Mouse (Mus musculus): ENCODE data around the gene Dlg2. TPM values are rescaled to one million over a fixed set of nuclear protein-coding genes. Genes with fewer than 3 reads are reported as not detected.

Gene Dlg2
- polyA plus RNA-seq, 1 experiment, result not detected

DNA sequence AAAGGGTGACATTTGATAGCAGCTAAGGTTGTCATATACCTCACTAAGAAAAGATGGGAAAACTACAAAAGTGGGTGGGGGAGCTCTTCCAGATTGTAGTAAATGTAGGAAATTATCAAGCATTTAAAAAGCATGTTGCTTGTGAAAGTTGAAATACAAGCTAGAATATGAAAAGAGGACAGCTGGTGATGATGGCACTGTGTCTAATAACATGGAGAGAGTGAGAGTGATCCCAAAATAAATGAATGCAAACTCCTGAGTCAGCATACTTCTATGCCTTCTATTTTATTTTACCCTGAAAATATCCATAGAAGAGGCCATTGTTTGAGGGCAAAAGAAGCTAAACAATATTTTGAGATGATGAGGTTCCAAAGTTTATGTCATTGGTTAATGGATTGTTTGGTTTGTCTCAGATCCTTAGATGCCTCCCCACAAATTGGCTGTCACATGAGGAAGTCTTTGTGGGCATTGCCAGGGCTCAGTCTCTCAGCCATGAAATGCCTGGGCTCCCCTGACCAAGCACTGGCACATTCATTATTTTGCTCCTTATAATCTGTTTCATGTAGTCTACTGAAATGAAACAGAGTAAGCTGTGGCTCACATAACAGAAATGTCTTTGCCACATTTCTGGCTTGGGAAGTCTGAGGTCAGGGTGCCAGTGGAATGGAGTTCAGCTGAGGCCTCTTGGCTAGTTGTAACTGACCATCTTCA is 1276.8 kb downstream of the Dlg2 start:
- H3K27ac ChIP-seq (ENCODE audit: insufficient read depth, low read depth, low read length), result no peak overlapping the region
- TF ChIP-seq CTCF (IDR thresholded peaks at IDR 0.05; ENCODE audit: low read depth, low read length) (no peak), POLR2A (IDR thresholded peaks at IDR 0.05; ENCODE audit: borderline replicate concordance, low read depth, low read length) (no peak)
- no peaks in the 10 kb centered on the region for H3K4me1 ChIP-seq (ENCODE audit: control insufficient read depth, insufficient read depth, low read length)
- no peak overlapping the region for H3K4me3 ChIP-seq (ENCODE audit: insufficient read depth, low read length)

DNA sequence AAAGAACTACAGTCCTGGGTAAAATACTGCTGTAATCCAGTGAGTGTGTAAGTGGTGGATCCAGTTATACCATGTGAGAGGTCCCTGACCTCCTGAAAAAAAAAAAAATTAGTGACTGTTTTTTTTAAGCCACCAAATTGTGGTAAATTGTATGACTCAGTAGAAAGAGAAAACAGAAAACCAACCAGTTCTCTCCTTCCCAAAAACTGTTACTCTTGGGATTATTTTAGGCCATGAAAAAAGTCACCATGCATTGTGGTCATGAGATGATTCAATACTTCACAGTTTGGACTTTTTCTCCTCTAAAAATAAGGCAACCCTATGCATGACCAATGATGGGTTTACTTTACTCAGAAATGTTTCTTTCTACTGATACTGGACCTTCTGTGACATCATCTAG is 1291.2 kb downstream of the Dlg2 start:
- Histone ChIP-seq H3K4me3 (ENCODE audit: insufficient read depth, low read length) (no peak overlapping the region), H3K4me1 (ENCODE audit: control insufficient read depth, insufficient read depth, low read length) (no peaks in the 10 kb centered on the region), H3K27ac (ENCODE audit: insufficient read depth, low read depth, low read length) (no peak overlapping the region)
- TF ChIP-seq CTCF (IDR thresholded peaks at IDR 0.05; ENCODE audit: low read depth, low read length) (no peak), POLR2A (IDR thresholded peaks at IDR 0.05; ENCODE audit: borderline replicate concordance, low read depth, low read length) (no peak)

GRCm38 (mm10) chr7:91778673-91779072 is 1302.2 kb downstream of the Dlg2 start:
- Histone ChIP-seq H3K4me1 (ENCODE audit: control insufficient read depth, insufficient read depth, low read length) (no peaks in the 10 kb centered on the region), H3K4me3 (ENCODE audit: insufficient read depth, low read length) (no peak overlapping the region), H3K27ac (ENCODE audit: insufficient read depth, low read depth, low read length) (no peak overlapping the region)
- TF ChIP-seq POLR2A (IDR thresholded peaks at IDR 0.05; ENCODE audit: borderline replicate concordance, low read depth, low read length), result no peak
- no peak for TF ChIP-seq CTCF (IDR thresholded peaks at IDR 0.05; ENCODE audit: low read depth, low read length)

DNA sequence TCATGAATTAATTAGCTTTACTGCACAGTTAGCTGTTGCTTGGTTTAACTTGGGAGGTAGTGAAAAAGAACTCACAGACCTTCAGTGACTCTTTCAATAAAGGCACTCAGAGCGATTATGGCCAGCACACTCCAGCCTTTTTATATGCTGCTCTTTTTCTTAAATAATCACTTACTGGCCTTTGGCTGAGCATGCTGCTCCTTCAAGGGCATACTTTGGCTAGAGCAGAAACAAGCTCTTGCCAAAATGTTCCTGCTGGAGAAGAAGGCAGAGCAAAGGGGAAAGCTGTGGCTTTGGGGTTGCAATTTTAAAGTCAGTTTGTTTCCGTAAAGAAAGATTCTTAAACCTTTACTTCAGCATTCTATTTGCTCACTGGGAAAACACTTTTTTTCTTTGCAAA is 1308.1 kb downstream of the Dlg2 start:
- H3K4me3 ChIP-seq (ENCODE audit: insufficient read depth, low read length), result no peak overlapping the region
- no peak overlapping the region for H3K27ac ChIP-seq (ENCODE audit: insufficient read depth, low read depth, low read length)
- no peaks in the 10 kb centered on the region for H3K4me1 ChIP-seq (ENCODE audit: control insufficient read depth, insufficient read depth, low read length)
- TF ChIP-seq CTCF (IDR thresholded peaks at IDR 0.05; ENCODE audit: low read depth, low read length) (no peak), POLR2A (IDR thresholded peaks at IDR 0.05; ENCODE audit: borderline replicate concordance, low read depth, low read length) (no peak)

DNA sequence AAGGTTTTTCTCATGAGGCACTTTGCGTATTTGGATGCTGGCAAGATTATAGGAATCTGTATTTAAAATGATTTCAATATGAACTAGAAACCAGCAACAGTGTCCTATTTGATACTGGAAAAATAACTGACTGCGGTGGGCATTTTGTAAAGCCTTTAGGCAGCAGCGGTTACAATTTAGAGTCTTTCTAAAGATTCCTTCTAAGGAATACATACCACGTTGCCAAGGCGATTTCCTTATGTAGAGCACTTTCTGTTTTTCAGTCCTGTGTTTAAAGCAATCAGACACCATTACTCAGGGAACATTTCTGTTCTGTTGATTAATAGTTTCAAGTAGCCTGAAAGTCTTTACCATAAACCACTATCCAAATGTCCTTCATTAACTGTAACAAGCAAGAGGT is 1309.0 kb downstream of the Dlg2 start:
- H3K27ac ChIP-seq (ENCODE audit: insufficient read depth, low read depth, low read length), result no peak overlapping the region
- TF ChIP-seq POLR2A (IDR thresholded peaks at IDR 0.05; ENCODE audit: borderline replicate concordance, low read depth, low read length) (no peak), CTCF (IDR thresholded peaks at IDR 0.05; ENCODE audit: low read depth, low read length) (no peak)
- no peak overlapping the region for H3K4me3 ChIP-seq (ENCODE audit: insufficient read depth, low read length)
- no peaks in the 10 kb centered on the region for H3K4me1 ChIP-seq (ENCODE audit: control insufficient read depth, insufficient read depth, low read length)

DNA sequence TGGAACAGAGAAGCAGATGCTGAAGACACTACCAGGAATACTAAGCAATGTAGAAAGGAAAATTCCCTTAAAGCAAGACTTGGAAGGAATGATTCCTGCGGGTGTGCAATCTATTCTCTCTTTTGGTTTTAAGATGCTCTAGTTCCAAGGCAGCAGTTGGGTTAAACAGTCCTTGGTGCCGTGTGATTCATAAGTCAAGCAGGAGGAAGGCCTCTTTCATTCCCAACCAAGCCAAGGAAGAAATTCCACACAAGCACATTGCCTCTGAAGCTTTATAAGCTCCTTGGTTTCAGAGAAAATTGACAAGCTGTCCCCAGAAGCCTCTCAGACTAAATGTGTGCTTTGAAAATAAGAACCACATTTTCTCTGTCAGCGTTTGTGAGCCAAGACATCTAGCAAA is 1309.4 kb downstream of the Dlg2 start:
- Histone ChIP-seq H3K27ac (ENCODE audit: insufficient read depth, low read depth, low read length) (no peak overlapping the region), H3K4me3 (ENCODE audit: insufficient read depth, low read length) (no peak overlapping the region), H3K4me1 (ENCODE audit: control insufficient read depth, insufficient read depth, low read length) (no peaks in the 10 kb centered on the region)
- TF ChIP-seq CTCF (IDR thresholded peaks at IDR 0.05; ENCODE audit: low read depth, low read length) (no peak), POLR2A (IDR thresholded peaks at IDR 0.05; ENCODE audit: borderline replicate concordance, low read depth, low read length) (no peak)

DNA sequence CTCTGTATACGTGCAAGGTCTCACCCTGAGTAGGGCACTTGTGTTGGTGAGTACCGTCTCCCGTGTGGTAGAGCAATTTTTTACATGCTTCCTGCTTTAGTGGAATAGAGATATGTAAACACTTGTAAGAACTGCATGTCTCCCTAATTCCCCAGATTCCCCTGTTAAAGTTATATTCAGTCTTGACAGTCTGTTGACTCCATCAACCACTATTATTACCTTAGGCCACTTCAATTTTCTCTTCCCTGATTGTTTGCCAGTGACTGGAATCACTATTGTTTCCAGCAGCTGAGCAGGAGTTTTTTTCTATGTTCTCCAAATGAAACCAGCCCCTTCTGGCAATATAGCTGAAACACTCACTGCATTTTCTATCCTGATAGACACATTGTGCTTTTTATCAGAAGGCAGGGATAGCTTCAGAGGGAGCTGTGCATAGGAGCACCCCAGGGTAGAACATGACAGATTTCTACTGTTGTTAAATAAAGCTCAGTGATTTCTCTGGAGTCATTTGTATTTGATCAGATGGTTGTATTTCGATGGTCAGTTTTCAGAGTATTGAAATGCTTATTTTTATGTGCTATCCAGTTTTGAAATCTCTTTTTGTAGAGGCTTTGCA is 1314.6 kb downstream of the Dlg2 start:
- H3K4me1 ChIP-seq (ENCODE audit: control insufficient read depth, insufficient read depth, low read length), result no peaks in the 10 kb centered on the region
- no peak overlapping the region for H3K27ac ChIP-seq (ENCODE audit: insufficient read depth, low read depth, low read length)
- TF ChIP-seq CTCF (IDR thresholded peaks at IDR 0.05; ENCODE audit: low read depth, low read length) (no peak), POLR2A (IDR thresholded peaks at IDR 0.05; ENCODE audit: borderline replicate concordance, low read depth, low read length) (no peak)
- H3K4me3 ChIP-seq (ENCODE audit: insufficient read depth, low read length), result no peak overlapping the region

- H3K4me3 ChIP-seq (ENCODE audit: insufficient read depth, low read length), result no peak overlapping the region
- no peaks in the 10 kb centered on the region for H3K4me1 ChIP-seq (ENCODE audit: control insufficient read depth, insufficient read depth, low read length)
- TF ChIP-seq POLR2A (IDR thresholded peaks at IDR 0.05; ENCODE audit: borderline replicate concordance, low read depth, low read length) (no peak), CTCF (IDR thresholded peaks at IDR 0.05; ENCODE audit: low read depth, low read length) (no peak)
- H3K27ac ChIP-seq (ENCODE audit: insufficient read depth, low read depth, low read length), result no peak overlapping the region
Observed at GRCm38 (mm10) chr7:91806632-91807031, 1330.2 kb downstream of the Dlg2 start.

DNA sequence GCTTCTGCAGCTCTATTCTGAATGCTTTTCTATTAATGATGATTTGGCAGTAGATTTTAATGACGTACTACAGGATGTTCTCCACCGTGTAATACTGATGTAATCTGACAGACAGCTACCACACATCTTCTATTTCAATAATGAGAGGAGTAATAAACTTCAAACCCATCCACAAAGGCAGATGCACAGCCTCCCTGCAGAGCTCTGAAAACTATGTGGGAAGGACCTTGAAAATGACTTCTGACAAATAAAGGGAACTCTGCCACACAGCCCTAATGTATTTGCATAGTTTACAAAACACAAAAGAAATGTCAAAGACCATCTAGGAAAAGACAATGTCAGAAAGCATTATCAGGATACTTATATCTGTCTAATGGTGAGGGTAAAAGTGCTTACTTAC is 1334.3 kb downstream of the Dlg2 start:
- Histone ChIP-seq H3K27ac (ENCODE audit: insufficient read depth, low read depth, low read length) (no peak overlapping the region), H3K4me3 (ENCODE audit: insufficient read depth, low read length) (no peak overlapping the region), H3K4me1 (ENCODE audit: control insufficient read depth, insufficient read depth, low read length) (no peaks in the 10 kb centered on the region)
- TF ChIP-seq CTCF (IDR thresholded peaks at IDR 0.05; ENCODE audit: low read depth, low read length) (no peak), POLR2A (IDR thresholded peaks at IDR 0.05; ENCODE audit: borderline replicate concordance, low read depth, low read length) (no peak)

- no peak overlapping the region for H3K4me3 ChIP-seq (ENCODE audit: insufficient read depth, low read length)
- TF ChIP-seq CTCF (IDR thresholded peaks at IDR 0.05; ENCODE audit: low read depth, low read length) (no peak), POLR2A (IDR thresholded peaks at IDR 0.05; ENCODE audit: borderline replicate concordance, low read depth, low read length) (no peak)
- no peaks in the 10 kb centered on the region for H3K4me1 ChIP-seq (ENCODE audit: control insufficient read depth, insufficient read depth, low read length)
- H3K27ac ChIP-seq (ENCODE audit: insufficient read depth, low read depth, low read length), result no peak overlapping the region
Observed at GRCm38 (mm10) chr7:91818004-91818403, 1341.5 kb downstream of the Dlg2 start.

Data from bone marrow macrophage, adult 2 months (primary cell).